Mouse (Mus musculus) embryonic facial prominence, embryonic 11.5 days (tissue): ENCODE results near the gene Chrm5. TPM values are rescaled to one million over a fixed set of nuclear protein-coding genes. Genes with fewer than 3 reads are reported as not detected.

ENCODE experiments used
- ATAC-seq: fragments of 200-750 bp; cut with Nextera tagmentation; replicated peaks from 2 replicates; pipeline ENCODE4 v1.8.0; 2017; ENCODE audit warnings: low read depth; ENCODE audit not compliant: insufficient number of reproducible peaks, low FRiP score, low TSS enrichment
- DNase-seq: peaks from one replicate; pipeline ENCODE4 v3.0.0-alpha.2; 2015; ENCODE audit warnings: low spot score
- H3K27ac ChIP-seq: fragments of 300-500 bp; sonication (generic); replicated peaks from 2 replicates; pipeline ENCODE4 v1.5.1; 2014; ENCODE audit warnings: mild to moderate bottlenecking, low read depth, low read length, control low read depth
- H3K27me3 ChIP-seq: fragments of 300-500 bp; sonication (generic); 2 replicates; pipeline ENCODE4 v1.6.1; 2014; ENCODE audit warnings: mild to moderate bottlenecking, low read length, moderate library complexity, mixed read lengths; ENCODE audit not compliant: control insufficient read depth, insufficient read depth
- H3K36me3 ChIP-seq: fragments of 300-500 bp; sonication (generic); replicated peaks from 2 replicates; pipeline ENCODE4 v1.6.1; 2014; ENCODE audit warnings: low read depth, mild to moderate bottlenecking, low read length, moderate library complexity, mixed read lengths; ENCODE audit not compliant: control insufficient read depth, insufficient read depth
- H3K4me1 ChIP-seq: fragments of 300-500 bp; sonication (generic); 2 replicates; pipeline ENCODE4 v1.6.1; 2014; ENCODE audit warnings: low read length, mixed read lengths; ENCODE audit not compliant: control insufficient read depth, insufficient read depth
- H3K4me2 ChIP-seq: fragments of 300-500 bp; sonication (generic); 2 replicates; pipeline ENCODE4 v1.6.1; 2014; ENCODE audit warnings: low read depth, mild to moderate bottlenecking, control low read depth, low read length, moderate library complexity
- H3K4me3 ChIP-seq: fragments of 300-500 bp; sonication (generic); 2 replicates; pipeline ENCODE4 v1.5.1; 2014; ENCODE audit warnings: low read depth, low read length, control low read depth
- H3K9ac ChIP-seq: fragments of 300-500 bp; sonication (generic); replicated peaks from 2 replicates; pipeline ENCODE4 v1.6.1; 2014; ENCODE audit warnings: mild to moderate bottlenecking, control low read depth, low read length
- H3K9me3 ChIP-seq: fragments of 300-500 bp; sonication (generic); replicated peaks from 2 replicates; pipeline ENCODE4 v1.6.1; 2016; ENCODE audit warnings: mild to moderate bottlenecking, low read length, inconsistent platforms, mixed read lengths; ENCODE audit not compliant: control insufficient read depth
- WGBS: fragments of 180-500 bp; shearing (Covaris S2); extraction: QIAGEN DNeasy Blood & Tissue Kit; methylation state at CpG from one replicate; pipeline ENCODE4 v1.1.7; 2014; 5-methylcytosine and 5-hydroxymethylcytosine counted together
- polyA plus RNA-seq: library from polyadenylated mRNA; unstranded; fragments of >200 nt; fragmentation: Nextera tagmentation; extraction: Ambion mirVana; gene quantifications from 2 replicates; pipeline ENCODE4 v1.2.1, GENCODE M21; 2014

The Chrm5 gene
- polyA plus RNA-seq, 1 experiment from 2014 or later = not detected

- no peak overlapping the region for H3K9ac ChIP-seq
- ATAC-seq (no peak), DNase-seq (no peak)
- WGBS = 90% methylated on average over 2 of the region's 2 CpGs
- H3K36me3 ChIP-seq = no peaks in the 10 kb centered on the region
- no peaks in the 10 kb centered on the region for H3K9me3 ChIP-seq
- no peaks in the 10 kb centered on the region for H3K27me3 ChIP-seq
- H3K27ac ChIP-seq = no peak overlapping the region
- no peak overlapping the region for H3K4me3 ChIP-seq
- no peak overlapping the region for H3K4me2 ChIP-seq
- H3K4me1 ChIP-seq = no peaks in the 10 kb centered on the region
These were observed 48.0 kb downstream of the Chrm5 start for GRCm38 (mm10) chr2:112432523-112432922.

DNA sequence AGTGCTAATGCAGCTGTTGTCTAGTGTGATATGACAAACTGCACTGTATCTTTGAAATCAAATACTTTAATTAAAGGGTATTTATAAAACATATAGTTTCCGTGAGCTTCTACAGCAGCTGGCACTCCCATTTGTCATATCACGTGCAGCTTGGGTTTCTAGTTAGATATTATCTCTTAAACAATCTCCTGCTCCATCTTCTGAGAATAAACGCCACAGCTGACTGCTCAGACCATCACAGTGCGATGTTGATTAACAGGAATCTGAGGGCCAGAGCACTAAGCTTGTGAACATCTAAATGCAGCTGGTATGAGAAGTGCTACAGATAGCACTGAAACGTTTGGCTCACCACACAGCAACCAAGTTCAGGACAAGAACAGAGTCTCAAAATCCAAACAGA lies 50.2 kb downstream of the Chrm5 start:
- Histone ChIP-seq H3K36me3 (no peaks in the 10 kb centered on the region), H3K9me3 (no peaks in the 10 kb centered on the region), H3K4me1 (no peaks in the 10 kb centered on the region), H3K27ac (no peak overlapping the region), H3K4me3 (no peak overlapping the region), H3K4me2 (no peak overlapping the region), H3K9ac (no peak overlapping the region), H3K27me3 (no peaks in the 10 kb centered on the region)
- no peak for DNase-seq
- no peak for ATAC-seq
- 67% methylated on average over 5 of the region's 5 CpGs for WGBS

DNA sequence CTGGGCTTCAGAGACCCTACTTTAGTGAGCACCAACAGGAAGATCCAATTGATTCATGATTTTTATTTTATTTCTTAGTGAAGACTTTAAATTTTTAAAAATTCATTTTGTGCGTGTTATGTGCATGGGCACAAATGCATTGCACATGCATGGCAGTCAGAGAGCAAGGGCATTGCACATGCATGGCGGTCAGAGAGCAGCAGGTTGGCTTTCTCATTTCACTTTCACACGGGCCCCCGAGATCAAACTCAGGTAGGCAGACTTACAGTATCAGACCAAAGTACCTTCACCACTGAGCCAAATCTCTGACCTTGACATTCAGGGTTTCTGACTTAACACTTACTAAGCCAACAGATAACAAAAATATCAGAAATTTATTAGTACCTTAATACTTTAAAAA lies 50.9 kb downstream of the Chrm5 start:
- Histone ChIP-seq H3K9ac (no peak overlapping the region), H3K27me3 (no peaks in the 10 kb centered on the region), H3K9me3 (no peaks in the 10 kb centered on the region), H3K4me3 (no peak overlapping the region), H3K36me3 (no peaks in the 10 kb centered on the region), H3K4me1 (no peaks in the 10 kb centered on the region), H3K27ac (no peak overlapping the region), H3K4me2 (no peak overlapping the region)
- no peak for DNase-seq
- no peak for ATAC-seq
- 88% methylated on average over 4 of the region's 4 CpGs for WGBS

Other genes with a start within 250 kb of the Chrm5 start
- 10.5 and 11.8 TPM in 2 replicates for gene Lpcat4, start 241.3 kb downstream of the Chrm5 start, polyA plus RNA-seq
- 0.06 TPM in 1 of 2 replicates, not detected in the other for gene Nutm1, start 221.5 kb downstream of the Chrm5 start, polyA plus RNA-seq
- 181 and 189 TPM in 2 replicates for gene Nop10, start 218.8 kb downstream of the Chrm5 start, polyA plus RNA-seq
- 10.3 and 10.4 TPM in 2 replicates for gene Slc12a6, start 214.9 kb downstream of the Chrm5 start, polyA plus RNA-seq
- gene Gm21985, start 214.5 kb downstream of the Chrm5 start, polyA plus RNA-seq = not detected in 2 replicates
- gene Emc4, start 112.7 kb downstream of the Chrm5 start, polyA plus RNA-seq = 93.3 and 107 TPM in 2 replicates
- gene Katnbl1, start 101.6 kb downstream of the Chrm5 start, polyA plus RNA-seq = 55.6 and 63.3 TPM in 2 replicates
- gene Emc7, start 25.8 kb downstream of the Chrm5 start, polyA plus RNA-seq = 10.6 and 12.2 TPM in 2 replicates
- gene Aven, start 12.2 kb upstream of the Chrm5 start, polyA plus RNA-seq = 8.3 and 10.0 TPM in 2 replicates